Mouse (Mus musculus): ENCODE data around the gene Rrad. TPM values are rescaled to one million over a fixed set of nuclear protein-coding genes. Genes with fewer than 3 reads are reported as not detected.

Gene Rrad
- 21.7 TPM for polyA plus RNA-seq (2017; shearing (Covaris generic))

GRCm38 (mm10) chr8:104630981-104631663 lies at the start of gene Rrad:
TSS of gene Rrad (minus strand) at chr8:104631327.

GRCm38 (mm10) chr8:104641426-104642323 lies 10.5 kb upstream of the Rrad start, which contains the start of gene Ciao2b:
TSS of gene Ciao2b (minus strand) at chr8:104641965.

DNA sequence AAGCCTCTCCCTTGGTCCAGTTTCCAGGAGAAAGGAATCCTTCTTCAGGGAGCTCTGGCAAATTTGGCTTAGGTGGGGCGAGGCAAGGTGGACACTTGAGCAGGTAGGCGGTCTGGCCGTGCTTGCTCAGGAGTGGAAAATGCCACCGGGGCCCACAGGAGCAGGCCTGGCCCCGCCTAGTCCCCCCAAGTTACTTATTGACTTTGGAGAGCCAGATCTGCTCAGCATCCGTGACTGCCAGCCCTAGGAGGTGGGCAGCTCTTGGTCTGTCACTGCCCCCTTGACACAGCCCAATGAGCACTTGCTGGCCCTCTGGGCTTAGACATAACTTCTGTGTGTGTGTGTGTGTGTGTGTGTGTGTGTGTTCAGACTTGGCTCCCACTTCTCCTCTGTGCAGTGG lies 7.0 kb downstream of the Rrad start, which contains the start of gene Cdh16:
TSS of gene Cdh16 (minus strand) at position 236 of the 400 bp plus-strand sequence.

GRCm38 (mm10) chr8:104591133-104591834 lies 39.8 kb downstream of the Rrad start, which contains the start of gene Pdp2:
TSS of gene Pdp2 (plus strand) at chr8:104591451.

Other genes starting within 250 kb of the Rrad start
- gene Cmtm4, start 235.5 kb downstream of the Rrad start, polyA plus RNA-seq (2017; shearing (Covaris generic)): 0.09 TPM
- 52.2 TPM for gene Dync1li2, start 188.3 kb downstream of the Rrad start, polyA plus RNA-seq (2017; shearing (Covaris generic))
- gene Terb1, start 121.4 kb downstream of the Rrad start, polyA plus RNA-seq (2017; shearing (Covaris generic)): 0.12 TPM
- gene Nae1, start 96.7 kb downstream of the Rrad start, polyA plus RNA-seq (2017; shearing (Covaris generic)): 103 TPM
- 5.3 TPM for gene Car7, start 96.6 kb downstream of the Rrad start, polyA plus RNA-seq (2017; shearing (Covaris generic))
- gene Pdp2, start 39.9 kb downstream of the Rrad start, polyA plus RNA-seq (2017; shearing (Covaris generic)): 7.9 TPM
- gene Cdh16, start 6.9 kb downstream of the Rrad start, polyA plus RNA-seq (2017; shearing (Covaris generic)): not detected
- gene Ciao2b, start 10.6 kb upstream of the Rrad start, polyA plus RNA-seq (2017; shearing (Covaris generic)): 164 TPM
- not detected for gene Ces2a, start 102.7 kb upstream of the Rrad start, polyA plus RNA-seq (2017; shearing (Covaris generic))
- gene Ces2b, start 200.2 kb upstream of the Rrad start, polyA plus RNA-seq (2017; shearing (Covaris generic)): not detected
- 26.2 TPM for gene Ces2c, start 215.7 kb upstream of the Rrad start, polyA plus RNA-seq (2017; shearing (Covaris generic))